Mouse (Mus musculus) thymus, postnatal 36 days (tissue): ENCODE results near the gene Crtac1.

Experiments used
- DNase-seq, 2 experiments: peaks; one replicate each; pipeline ENCODE4 v3.0.0; 2022; ENCODE audit warnings: mixed read lengths in 2 of 2

Crtac1 gene

DNA sequence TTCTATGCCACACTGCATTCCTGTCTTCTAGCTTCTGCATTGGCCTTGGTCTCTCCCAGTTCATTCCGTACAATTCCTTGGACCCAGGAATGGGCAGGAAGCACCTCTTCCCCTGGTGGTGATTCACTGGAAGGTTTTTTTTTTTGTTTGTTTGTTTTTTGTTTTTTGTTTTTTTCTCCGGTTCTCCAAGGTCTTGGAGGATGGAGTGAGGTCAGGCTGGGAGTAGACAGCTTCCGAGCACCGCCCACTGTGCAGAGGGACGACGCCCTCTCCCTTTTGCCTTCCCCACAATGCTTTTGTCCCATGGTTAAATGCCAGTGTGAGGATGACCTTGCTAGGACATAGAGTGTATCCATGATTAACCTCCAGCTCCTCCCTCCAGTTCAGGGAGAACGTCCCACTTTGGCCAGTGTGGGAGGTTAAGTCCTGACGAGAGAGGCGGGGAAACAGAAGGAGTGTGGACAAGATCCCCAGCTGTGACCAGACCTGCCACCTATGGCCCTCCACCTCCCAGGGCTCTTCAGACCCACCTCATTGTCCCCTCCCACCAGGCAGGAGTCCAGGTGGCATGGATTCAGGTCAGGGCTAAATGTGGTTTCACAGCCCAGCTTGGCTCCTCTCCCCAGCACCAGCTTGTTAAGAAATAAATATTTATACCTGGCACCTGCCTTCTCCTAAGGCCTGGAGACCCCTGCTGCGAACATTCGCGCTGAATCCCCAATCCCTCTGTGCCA, 109.1 kb downstream of the Crtac1 start:
- no peak for DNase-seq

DNA sequence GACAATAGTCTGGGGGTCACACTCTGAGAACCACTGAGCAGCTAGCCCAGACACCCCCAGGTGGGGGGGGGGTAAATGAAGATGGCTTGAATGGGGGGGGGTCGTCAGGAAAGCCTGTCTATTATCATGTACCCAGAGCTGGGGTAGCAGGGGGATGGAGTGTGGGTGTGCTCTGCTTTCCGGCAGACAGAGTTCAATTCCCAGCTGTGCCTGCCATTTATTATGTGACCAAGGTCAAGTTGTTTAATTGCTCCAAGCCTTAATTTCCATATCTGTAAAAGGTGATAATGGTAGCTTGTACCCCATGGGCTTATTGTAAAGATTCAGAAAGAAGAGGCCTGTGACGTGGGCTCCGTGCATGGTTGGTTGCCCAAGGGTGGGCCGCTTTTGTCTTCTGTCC, 109.6 kb downstream of the Crtac1 start:
- DNase-seq, result no peak

DNA sequence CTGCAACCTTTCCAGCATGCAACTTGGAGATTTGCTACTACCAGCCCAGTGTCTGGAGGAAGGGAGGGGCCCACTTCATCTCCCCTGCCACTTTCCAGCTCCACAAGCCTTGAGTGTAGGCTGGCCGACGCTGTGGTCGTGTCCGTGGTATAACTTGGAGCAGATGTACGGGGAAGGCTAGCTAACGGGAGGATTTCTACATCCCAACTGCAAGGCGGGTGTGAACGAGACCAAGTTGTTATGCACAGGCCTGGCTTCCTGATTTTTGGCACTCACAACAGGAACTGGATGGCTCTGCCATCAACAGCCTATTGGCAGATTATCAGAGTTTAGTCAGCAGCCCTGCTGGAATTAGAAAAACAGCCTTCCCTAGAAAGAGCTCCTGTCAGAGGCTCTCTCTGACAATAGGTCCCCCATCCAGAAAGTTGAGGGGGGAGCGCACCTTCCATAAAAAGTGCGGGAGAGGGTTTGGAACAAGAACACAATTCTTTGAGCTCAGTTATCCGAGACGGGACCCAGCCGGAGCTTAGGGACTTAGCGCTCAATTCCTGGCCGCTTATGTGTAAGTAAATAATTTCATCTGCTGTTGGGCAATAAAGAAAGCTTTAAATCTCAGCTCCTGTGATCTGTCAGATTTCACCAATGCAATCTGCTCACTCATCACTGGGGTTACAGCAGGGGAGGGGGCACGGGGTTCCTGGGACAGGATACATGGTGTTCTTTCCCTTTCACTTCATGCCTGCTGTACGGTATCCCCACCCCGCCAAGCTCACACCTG, 113.7 kb downstream of the Crtac1 start:
- DNase-seq, result no peak

DNA sequence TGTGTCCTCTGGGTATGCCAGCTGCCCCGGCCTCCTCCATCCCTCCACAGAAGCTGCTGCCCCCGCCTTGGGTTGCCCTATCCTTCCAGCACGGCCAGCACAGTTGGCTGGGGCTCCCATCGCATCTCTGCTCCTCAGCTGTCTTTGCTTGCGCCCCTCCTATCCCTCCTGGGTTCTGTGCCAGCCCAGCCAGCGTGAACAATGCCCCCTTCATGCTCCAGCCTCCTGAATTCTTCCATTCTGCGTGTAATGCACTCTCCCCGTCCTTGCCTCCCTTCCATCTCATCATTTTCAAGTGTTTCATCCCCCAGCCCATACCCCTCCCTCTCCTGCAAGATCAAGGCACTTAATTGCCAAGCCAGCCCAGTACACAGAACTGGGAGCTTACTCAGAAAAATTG, 114.6 kb downstream of the Crtac1 start:
- no peak for DNase-seq

DNA sequence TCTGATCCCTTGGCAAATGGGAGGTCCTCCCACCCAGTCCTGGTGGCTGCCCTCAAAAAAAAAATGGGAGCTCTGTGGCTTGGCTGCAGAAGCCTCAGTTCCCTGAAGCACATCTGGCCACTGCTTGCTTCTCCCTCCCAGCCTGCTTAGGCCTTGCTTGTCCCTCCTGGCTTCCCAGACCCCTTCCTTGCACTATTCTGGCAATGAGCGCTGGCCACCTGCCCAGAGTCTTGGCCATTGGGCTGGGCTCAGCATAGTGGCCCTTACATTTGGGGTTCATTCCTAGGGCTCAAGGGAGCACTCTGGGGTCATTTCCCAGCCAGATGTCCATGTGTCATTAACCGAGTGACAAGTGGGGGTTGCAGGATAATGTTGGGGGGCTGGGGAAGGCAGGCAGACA, 115.1 kb downstream of the Crtac1 start:
- DNase-seq, result no peak

DNA sequence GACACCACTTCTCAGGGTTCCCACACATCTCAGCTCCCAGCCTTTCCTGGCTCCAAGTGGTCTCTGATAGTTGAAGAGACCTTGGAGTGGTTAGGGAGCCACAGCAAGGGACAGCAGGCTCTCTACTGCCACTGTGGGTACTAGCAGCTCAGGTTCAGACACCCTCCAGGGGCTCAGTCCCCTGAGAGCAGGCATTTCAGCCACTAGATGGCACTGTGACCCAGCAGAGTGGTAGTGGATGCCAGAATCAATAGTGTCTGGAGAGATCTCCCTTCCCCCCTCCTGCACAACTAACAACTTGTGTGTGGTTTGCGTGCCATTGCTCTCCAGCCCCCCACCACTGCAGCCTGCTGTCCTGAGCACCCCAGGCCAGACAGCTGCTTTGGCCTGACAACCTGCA, 115.7 kb downstream of the Crtac1 start:
- DNase-seq, result peak; percentile 40 to 49

DNA sequence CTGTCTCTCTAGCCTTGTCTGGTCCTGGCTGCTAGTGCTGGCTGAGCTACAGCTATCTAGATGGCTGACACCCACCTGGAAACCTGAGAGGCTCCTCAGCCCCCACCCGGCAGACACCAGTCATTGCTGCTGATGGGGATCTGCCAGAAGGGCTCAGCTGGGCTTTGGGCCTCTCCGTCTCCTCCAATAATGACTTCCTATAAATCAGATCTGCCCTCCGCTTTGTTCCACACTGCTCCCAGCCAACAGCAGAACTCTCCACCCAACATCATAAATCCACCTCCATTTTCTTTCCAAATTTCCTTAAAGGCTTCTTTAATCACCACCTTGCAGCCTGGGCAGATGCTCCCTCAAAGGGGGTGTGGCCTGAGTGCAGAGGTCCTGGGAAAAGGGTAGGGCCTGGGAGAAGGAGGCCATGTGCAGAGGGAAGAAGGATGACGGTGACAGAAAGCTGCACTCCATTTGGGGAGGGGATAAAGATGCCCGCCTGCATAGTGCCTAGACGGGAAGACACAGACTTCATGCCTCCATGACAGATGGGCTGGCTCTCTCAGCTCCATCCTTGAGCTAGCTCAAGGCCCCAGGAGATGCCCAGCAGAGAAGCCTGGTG, 116.4 kb downstream of the Crtac1 start:
- DNase-seq, result no peak

DNA sequence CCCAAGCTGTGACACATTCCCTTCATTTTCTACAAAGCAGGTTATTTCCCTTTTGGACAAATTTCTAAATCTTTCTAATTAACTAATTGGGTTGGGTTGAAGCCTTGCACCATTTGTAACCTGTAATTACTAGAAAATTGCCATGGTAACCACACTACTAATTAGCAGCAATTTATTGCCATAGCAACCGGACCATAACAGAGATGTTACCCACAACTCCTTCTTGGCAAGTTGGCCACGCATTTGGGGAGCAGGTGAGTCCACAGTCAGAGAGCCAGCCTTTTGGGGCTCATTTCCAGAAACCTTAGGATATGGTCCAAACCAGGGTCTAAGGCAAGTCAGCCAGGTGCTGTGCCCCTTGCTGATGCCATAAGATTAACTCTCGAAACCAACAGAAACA, 119.4 kb downstream of the Crtac1 start:
- no peak for DNase-seq

DNA sequence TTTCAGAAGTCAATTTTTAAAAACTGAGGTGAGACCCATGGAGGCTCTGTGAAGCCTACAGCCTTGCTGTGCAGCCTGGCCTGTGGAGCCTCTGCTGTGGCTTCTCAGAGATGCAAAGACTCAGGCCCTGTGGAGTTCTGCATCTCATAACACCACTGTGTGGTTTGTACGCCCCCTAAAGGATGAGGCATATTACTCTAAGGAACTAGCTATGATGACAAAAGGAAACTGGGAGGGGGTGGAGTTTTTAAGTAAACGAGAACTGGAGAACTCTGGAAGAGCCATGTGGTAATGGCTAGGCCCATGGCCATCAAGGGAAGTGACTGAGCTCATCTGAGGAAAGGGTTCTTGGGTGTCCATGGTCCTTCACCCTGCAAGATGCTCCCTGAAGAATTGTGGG, 120.3 kb downstream of the Crtac1 start:
- DNase-seq, result no peak

DNA sequence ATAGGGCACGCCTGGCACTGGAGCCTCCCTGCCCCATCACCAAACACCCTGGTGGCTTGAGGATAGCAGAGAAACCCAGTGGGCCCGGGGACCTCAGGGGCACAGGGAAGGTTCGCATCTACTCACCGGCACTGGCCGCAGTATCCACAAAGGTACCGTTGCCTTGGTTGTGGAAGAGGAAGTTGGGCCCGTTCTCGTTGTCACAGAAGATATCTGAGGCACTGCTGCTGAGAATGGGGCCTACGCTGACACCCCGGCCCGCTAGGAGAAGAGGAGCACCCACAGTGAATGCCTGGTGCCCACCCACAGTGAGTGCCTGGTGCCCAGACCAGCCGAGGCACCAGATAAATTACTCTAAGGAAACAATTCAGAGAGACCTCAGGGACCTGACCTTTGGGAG, 122.7 kb downstream of the Crtac1 start:
- no peak for DNase-seq

DNA sequence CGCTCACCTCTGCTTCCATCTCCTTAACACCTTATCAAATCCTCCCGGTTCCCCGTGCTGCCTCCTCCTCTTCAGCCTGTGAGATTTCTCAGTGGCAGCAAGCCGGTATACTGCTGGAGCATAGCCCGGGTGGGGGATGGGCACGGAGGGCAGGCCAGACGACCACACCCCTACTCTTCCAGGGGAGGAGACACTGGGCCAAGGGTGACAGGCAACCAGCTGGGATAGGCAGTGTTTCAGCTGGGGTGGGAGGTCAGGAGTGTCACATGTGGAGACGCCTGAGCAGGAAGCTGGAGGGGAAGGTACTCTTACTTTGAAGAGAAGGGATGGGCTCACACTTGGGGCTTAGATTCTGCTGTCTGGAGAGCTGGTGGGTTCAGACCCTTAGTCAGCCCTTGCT, 124.6 kb downstream of the Crtac1 start:
- DNase-seq, result peak in 1 of 2 experiments; percentile 14

DNA sequence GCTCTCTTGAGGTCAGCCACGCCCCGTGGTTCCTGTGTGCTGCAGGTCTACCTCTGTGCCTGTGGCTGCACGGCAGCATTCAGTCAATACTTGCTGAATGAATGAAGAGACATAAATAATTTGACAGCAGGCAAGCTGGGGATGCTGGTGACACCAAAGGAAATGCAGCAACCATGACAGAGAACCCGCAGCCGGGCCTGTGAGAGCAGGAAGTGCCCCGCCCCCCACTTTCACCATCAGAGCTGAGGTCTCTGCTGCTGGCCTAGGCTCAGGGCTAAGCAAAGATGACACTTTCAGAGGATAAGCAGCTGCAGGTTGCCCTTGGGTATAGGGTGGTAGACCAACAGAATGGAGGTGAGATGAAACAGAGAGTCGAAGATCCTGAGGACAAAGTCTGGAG, 125.4 kb downstream of the Crtac1 start:
- peak; percentile 62 to 65 for DNase-seq

DNA sequence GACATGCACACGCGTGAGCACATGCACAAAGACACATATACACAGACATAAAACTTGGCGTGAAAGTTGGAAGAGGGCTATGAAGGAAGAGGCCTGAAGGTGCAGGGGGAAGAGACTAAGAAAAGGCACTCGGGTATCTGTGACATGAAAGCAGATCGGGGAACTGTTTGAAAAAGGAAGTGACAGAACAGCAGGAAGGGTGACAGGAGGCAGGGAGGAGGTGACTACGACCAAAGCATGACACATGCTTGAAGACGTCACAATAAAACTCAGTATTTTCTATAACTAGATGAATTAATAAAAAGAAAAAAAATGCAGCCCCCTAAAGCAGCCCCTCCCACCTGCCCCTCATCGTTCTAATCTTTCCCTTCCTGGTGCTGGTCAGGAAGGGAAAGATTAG, 125.8 kb downstream of the Crtac1 start:
- DNase-seq, result no peak

DNA sequence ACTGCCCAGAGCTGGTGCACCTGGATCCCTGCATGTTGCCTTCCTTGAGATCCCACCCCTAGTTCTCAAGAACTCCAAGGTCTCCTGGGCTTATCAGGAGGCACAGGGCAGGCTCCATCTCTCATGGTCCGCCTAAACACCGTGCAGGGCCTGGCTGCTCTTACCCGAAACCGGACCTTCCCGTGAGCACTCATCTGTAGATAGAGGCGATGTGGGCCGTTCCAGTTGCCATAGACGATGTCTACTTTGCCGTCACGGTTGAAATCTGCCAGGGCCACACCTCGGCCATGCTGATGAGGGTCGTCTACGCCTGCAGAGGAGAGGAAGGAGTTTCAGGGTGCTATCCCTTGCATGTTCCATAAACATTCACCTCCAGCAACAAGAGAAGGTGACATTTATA, 127.1 kb downstream of the Crtac1 start:
- no peak for DNase-seq

DNA sequence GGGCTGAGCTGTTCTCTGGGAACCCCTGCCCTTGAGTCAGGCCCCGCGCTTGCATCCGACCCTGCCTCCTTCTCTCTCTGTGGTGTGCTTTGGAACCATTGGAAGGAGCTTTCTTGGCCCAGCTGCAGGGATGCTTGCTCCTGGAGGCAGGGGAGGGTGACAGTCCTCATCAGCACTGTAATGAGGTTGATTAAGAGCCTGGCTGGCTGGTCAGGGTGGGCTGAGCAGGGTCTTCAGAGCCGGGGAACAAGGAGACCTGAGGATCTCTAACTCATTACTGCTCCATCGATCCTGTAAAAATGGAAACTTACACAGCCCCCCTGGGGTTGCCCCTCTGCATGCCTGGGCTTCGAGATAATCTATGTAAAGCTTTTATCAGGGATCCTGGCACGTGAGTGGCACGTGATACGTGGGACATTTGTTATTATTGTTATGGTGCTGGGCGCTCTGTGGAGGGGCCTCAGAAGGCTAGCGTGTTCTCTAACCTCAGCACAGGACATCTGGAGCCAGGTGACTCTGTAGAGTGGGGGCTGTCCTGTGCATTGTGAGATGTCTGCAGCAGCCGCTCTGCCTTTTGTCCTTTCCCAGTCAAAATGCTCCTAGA, 128.3 kb downstream of the Crtac1 start:
- no peak for DNase-seq

DNA sequence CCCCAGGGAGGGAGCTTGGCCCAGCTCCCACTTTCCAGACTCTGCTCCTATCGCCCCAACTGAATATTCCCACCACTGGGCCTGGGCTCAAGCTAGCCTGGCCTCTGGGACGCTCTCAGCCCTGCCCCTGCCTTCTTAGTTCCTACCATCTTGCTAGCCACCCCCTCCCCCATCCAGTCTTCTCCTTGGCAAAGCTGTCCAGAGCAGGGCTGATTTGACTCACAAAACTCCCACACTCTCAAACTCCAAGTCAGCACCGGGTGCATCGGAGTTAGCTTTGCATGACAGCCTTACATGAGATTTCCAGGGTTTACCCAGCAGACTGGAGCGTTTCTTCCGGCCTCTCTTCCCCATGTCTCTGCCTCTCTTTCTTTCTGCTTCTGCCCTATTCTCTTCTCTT, 138.4 kb downstream of the Crtac1 start:
- no peak for DNase-seq

DNA sequence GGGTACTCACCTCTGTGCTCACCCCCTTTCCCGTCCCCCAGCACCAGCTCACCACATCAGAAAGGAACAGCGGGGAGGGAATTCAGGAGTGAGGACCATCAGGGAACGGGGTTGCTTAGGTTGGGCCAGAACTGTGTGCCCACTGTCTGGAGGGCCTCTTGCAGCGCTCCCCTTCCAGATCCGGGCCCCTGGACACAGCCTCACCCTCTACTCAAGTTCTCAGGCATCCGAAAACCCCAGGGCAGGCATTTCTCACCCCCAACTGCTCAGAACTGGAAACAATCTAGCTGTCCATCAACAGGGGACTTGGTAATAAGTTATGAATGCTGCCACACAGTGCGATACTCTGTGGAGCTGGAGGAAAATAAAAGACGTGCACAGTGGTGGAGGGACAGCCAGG, 139.5 kb downstream of the Crtac1 start:
- no peak for DNase-seq

DNA sequence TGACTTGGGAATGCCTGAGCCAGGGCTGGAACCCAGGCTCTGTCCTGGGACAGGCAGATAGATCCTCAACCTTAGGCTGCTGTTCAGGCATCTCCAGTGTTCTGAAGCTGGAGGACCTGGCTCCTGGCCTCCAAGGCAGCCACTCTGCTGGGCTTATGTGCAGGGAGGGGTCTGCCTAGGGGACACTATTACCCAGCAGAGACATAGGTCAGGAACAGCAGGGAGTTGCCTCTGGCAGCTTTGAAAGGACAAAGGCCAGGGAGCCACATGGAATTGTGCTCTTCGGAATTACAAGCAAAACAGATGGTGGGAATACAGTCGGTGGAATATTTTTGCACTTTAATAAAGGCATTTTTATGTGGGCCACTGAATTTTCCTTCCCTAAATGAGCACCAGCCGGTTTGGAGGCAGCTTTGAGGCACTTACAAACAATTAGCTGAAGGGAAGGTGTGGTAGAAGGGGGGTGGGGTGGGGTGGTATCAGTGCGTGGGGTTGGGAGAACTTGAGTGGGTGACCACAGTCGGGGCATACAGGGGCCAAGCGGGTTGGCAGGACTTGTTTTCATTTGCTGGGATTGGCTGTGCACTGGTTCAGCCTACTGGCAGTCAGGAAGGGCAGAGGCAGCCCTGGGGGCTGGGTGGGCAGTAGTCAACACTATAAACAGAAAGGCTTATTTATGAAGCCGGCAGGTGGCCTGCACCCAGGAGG, 140.5 kb downstream of the Crtac1 start:
- no peak for DNase-seq

DNA sequence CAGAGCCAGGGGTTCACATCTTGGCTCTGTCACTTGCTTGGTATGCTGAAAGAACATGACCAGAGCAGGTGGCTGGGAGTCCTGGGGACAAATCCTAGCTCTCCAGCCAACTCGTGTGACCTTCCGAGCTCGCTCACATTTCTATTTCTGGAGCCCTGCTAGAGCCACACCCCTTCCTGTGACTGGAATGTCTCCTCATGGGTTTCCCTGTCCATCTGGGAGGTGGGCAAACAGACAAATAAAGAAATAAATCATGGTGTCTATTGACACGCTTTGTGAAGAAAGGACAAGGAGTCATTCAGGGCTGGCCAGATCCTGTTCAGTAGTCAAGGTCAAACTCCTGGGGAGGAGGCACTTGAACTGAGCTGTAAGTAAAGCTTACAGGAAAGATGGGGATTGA, 143.2 kb downstream of the Crtac1 start:
- DNase-seq, result no peak

DNA sequence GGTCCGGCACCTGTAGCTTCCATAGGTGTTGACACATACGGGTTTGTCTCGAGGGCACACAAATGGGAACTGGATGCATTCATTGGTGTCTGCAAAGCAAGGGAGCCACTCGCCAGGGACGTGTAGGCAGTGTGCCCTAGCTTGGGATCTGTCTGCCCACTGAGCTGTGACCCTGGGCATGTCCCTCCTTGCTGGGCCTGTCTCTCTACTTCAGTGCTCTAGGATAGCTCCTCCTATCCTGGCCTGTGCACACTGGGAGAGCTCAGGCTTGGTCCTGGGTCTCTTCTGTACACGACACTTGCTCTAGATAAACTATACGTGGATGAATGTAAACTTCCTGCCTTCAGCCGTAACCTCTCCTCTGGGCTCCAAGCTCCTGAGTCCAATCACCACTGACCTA, 147.4 kb downstream of the Crtac1 start:
- no peak for DNase-seq

DNA sequence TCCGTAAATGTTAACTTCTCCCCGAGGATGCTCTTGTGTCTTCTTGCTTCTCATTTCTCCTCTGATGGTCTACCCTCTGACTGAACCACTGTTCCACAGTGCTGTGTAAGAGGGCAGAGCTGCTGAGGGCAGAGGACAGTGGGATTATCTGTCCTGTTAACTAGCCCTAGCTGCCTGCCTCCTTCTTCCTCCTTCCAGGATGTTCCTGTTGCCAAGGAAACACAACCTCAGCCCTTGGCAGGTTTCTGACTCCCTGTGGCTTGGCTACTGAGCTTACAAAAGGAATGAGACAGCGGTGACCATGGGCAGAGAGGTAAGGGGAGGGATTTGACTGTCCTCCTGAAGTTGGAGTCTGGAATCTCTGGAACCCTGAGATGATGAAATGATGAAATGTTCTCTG, 152.0 kb downstream of the Crtac1 start:
- DNase-seq, result no peak

DNA sequence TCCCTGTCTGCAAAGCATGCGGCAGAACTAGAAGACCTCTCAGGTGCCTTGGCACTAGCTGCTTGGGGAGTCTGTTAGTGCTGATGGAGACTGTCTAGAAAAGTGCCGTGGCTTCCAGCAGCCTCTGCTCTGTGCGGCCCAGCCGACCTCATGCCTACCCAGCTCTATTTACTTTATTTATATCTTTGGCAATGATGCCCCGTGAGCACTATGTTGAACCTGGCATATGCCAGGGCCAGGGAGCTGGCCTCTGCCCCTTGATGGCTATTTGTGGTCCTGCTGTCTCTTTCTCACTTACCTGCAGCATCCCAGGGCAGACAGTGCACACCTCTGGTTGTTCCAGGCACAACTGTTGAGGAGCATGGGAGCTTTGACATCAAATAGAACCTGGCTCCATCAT, 153.1 kb downstream of the Crtac1 start:
- DNase-seq, result no peak

DNA sequence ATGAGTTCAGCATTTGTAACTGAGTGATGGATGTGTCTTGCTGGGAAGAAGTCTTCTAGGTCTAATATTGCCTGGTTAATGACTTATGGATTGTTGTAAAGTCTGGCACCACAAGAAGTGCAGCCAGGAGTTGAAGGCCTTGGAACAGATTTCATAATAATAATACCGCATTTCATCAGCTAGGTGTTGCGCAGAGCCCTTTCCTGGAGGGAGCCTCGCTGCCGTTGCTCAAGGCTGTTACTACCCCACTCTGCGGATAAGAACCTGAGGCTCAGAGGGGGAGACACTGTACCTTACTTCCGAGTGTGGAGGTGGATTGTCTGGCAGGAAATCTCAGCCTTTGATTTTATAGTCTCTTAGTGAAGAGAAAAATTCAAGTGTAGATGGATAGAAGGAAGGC, 154.3 kb downstream of the Crtac1 start:
- no peak for DNase-seq
